Mouse (Mus musculus) midbrain, embryonic 14.5 days (tissue): ENCODE measurements around the gene Cldn3. TPM values are rescaled to one million over a fixed set of nuclear protein-coding genes. Genes with fewer than 3 reads are reported as not detected.
"Not testable (repeated sequence)": the region's sequence is repeated elsewhere in the genome, so short reads cannot be mapped to it uniquely, and the experiment has no call there.

ENCODE experiments used
- ATAC-seq: fragments of 200-750 bp; cut with Nextera tagmentation; 2 replicates; pipeline ENCODE4 v1.8.0; 2017; ENCODE audit warnings: moderate number of reproducible peaks, moderate library complexity; ENCODE audit not compliant: low FRiP score, low TSS enrichment
- DNase-seq: peaks from one replicate; pipeline ENCODE4 v3.0.0-alpha.2; 2015
- H3K27ac ChIP-seq: fragments of 300-500 bp; sonication (generic); replicated peaks from 2 replicates; pipeline ENCODE4 v1.5.1; 2014; ENCODE audit warnings: mild to moderate bottlenecking, low read depth, low read length, moderate library complexity
- H3K27me3 ChIP-seq: fragments of 300-500 bp; sonication (generic); 2 replicates; pipeline ENCODE4 v1.6.1; 2014; ENCODE audit warnings: low read length, control low read depth, mixed read lengths; ENCODE audit not compliant: control insufficient read depth, insufficient read depth
- H3K36me3 ChIP-seq: fragments of 300-500 bp; sonication (generic); 2 replicates; pipeline ENCODE4 v1.6.1; 2014; ENCODE audit warnings: low read length, control low read depth; ENCODE audit not compliant: control insufficient read depth, insufficient read depth
- H3K4me1 ChIP-seq: fragments of 300-500 bp; sonication (generic); 2 replicates; pipeline ENCODE4 v1.6.1; 2014; ENCODE audit warnings: mild to moderate bottlenecking, antibody characterized with exemption, low read length, control low read depth; ENCODE audit not compliant: control insufficient read depth, insufficient read depth
- H3K4me2 ChIP-seq: fragments of 300-500 bp; sonication (generic); 2 replicates; pipeline ENCODE4 v1.6.1; 2014; ENCODE audit warnings: mild to moderate bottlenecking, low read length, moderate library complexity
- H3K4me3 ChIP-seq: fragments of 300-500 bp; sonication (generic); replicated peaks from 2 replicates; pipeline ENCODE4 v1.5.1; 2014; ENCODE audit warnings: low read depth, low read length
- H3K9ac ChIP-seq: fragments of 300-500 bp; sonication (generic); replicated peaks from 2 replicates; pipeline ENCODE4 v1.6.1; 2014; ENCODE audit warnings: mild to moderate bottlenecking, low read length, moderate library complexity
- H3K9me3 ChIP-seq: fragments of 300-500 bp; sonication (generic); 2 replicates; pipeline ENCODE4 v1.6.1; 2016; ENCODE audit warnings: low read length, control low read depth, mixed read lengths; ENCODE audit not compliant: control insufficient read depth
- WGBS: fragments of 180-500 bp; shearing (Covaris S2); extraction: QIAGEN DNeasy Blood & Tissue Kit; methylation state at CpG from one replicate; pipeline ENCODE4 v1.1.7; 2014; 5-methylcytosine and 5-hydroxymethylcytosine counted together
- polyA plus RNA-seq: library from polyadenylated mRNA; unstranded; fragments of >200 nt; fragmentation: Nextera tagmentation; extraction: Ambion mirVana; gene quantifications from 2 replicates; pipeline ENCODE4 v1.2.1, GENCODE M21; 2014

The Cldn3 gene
- 0.81 and 1.3 TPM in 2 replicates for polyA plus RNA-seq

DNA sequence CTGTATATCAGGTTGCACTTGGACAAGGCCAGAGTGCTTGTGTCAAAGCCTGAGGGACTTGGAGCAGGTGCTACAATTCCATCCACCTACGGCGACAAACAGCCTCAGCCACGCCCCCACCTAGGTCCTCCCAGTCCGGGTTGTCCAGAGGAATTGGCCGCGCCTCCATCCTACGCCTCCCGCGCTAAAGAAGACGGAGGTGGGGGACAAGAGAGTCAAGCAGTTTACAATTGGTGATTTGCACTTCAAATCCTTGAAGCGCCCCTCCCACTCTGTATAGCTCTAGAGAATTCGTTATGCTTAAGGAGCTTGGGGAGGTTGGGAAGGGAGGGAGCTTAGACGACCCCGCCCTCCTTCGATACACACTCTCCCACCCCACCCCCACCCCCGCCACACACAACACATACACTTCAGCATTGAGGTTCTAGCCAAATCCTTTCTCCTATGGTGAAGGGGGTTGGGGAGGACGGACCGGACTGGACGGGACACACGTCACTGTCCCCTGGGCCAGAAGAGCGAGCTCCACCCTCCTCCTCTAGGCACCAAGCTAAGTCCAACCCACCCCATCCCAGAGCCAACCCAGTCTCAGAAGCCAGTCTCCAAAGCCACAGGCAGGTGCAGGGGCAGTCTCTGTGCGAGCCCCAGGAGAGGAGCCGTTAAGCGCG is at the start of gene Cldn3:
Gene Cldn3 (plus strand): TSS at position 582 of the 665 bp plus-strand sequence.
- Histone ChIP-seq H3K9ac (no peak within 1 kb of the TSS; the same call in 1 of the 2 replicates), H3K27ac (no peak within 1 kb of the TSS), H3K4me3 (peak within 1 kb of the TSS; percentile 27), H3K4me2 (peak within 1 kb of the TSS; percentile 42), H3K27me3 (peaks cover 33% of the 10 kb centered on the region), H3K4me1 (peaks cover 13% of the 10 kb centered on the region; the same call in 1 of the 2 replicates), H3K9me3 (no peaks in the 10 kb centered on the region), H3K36me3 (no peaks in the 10 kb centered on the region)
- ATAC-seq (no peak; the same call in 1 of the 2 replicates), DNase-seq (peak; percentile 31)
- WGBS = under 1% methylated on average over 25 of the region's 25 CpGs

DNA sequence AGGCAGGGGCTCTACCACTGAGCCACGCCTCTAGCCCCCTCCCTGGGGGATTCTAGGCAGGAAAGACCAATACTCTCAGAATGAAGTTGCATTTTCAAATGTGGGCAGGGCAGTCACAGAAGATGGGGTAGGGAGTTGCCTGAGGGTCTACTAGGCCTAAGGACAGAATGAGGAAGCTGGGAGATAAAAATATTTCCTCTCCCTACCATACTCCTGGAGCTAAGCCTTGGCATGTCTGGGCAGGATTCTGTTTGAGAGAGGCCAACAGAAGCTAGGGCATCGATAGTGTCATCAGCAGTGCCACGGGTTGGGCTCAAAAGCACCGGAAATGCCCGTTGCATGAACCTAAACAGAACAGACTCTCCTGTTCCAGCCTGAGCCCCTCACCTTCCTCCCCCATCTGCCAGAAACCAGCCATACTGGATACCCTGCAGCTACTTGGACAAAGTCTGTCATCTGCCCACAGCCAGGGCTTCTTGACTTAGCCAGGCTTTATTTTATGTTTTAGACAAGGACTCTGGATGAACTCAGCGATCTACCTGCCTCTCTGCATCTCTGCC is 49.3 kb upstream of the Cldn3 start:
- H3K4me3 ChIP-seq = no peak overlapping the region
- no peaks in the 10 kb centered on the region for H3K9me3 ChIP-seq
- no peaks in the 10 kb centered on the region for H3K36me3 ChIP-seq
- no peak overlapping the region for H3K9ac ChIP-seq
- 89% methylated on average over 6 of the region's 6 CpGs for WGBS
- H3K27me3 ChIP-seq = no peaks in the 10 kb centered on the region
- no peak overlapping the region for H3K4me2 ChIP-seq
- no peak for ATAC-seq
- no peak for DNase-seq
- no peak overlapping the region for H3K27ac ChIP-seq
- H3K4me1 ChIP-seq = no peaks in the 10 kb centered on the region; the same call in 1 of the 2 replicates

DNA sequence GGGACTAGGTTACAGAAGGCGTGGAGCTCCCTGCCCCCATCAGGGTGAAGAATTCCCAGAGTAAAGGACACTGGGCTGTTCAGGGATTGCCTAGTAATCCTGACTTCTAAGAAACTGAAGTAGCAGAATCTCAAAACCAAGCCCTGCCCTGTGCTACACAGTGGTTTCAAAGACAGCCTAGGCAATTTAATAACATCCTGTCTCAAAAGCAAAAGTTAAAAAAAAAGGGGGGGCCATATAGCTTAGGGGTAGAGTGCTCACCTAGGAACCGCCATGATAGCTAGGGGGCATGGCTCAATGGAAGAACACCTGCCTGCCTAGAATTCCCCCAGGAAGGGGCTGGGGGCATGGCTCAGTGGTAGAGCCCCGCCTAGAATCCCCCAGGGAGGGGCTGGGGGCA is 46.9 kb upstream of the Cldn3 start:
- H3K9ac ChIP-seq = no peak overlapping the region
- no peaks in the 10 kb centered on the region for H3K9me3 ChIP-seq
- DNase-seq = no peak
- H3K27me3 ChIP-seq = no peaks in the 10 kb centered on the region
- no peak overlapping the region for H3K27ac ChIP-seq
- H3K4me1 ChIP-seq = no peaks in the 10 kb centered on the region
- WGBS = 71% methylated on average over 3 of the region's 3 CpGs
- ATAC-seq = no peak
- no peak overlapping the region for H3K4me3 ChIP-seq
- no peaks in the 10 kb centered on the region for H3K36me3 ChIP-seq
- no peak overlapping the region for H3K4me2 ChIP-seq

DNA sequence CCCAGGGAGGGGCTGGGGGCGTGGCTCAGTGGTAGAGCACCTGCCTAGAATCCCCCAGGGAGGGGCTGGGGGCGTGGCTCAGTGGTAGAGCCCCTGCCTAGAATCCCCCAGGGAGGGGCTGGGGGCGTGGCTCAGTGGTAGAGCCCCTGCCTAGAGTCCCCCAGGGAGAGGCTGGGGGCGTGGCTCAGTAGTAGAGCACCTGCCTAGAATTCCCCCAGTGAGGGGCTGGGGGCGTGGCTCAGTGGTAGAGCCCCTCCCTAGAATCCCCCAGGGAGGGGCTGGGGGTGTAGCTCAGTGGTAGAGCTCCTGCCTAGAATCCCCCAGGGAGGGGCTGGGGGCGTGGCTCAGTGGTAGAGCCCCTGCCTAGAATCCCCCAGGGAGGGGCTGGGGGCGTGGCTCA is 46.5 kb upstream of the Cldn3 start:
- DNase-seq, H3K4me2 ChIP-seq, ATAC-seq, H3K9ac ChIP-seq, H3K27ac ChIP-seq, H3K9me3 ChIP-seq, H3K27me3 ChIP-seq, H3K4me3 ChIP-seq, H3K36me3 ChIP-seq, H3K4me1 ChIP-seq: not testable (repeated sequence)
- WGBS = 88% methylated on average over 2 of the region's 7 CpGs

DNA sequence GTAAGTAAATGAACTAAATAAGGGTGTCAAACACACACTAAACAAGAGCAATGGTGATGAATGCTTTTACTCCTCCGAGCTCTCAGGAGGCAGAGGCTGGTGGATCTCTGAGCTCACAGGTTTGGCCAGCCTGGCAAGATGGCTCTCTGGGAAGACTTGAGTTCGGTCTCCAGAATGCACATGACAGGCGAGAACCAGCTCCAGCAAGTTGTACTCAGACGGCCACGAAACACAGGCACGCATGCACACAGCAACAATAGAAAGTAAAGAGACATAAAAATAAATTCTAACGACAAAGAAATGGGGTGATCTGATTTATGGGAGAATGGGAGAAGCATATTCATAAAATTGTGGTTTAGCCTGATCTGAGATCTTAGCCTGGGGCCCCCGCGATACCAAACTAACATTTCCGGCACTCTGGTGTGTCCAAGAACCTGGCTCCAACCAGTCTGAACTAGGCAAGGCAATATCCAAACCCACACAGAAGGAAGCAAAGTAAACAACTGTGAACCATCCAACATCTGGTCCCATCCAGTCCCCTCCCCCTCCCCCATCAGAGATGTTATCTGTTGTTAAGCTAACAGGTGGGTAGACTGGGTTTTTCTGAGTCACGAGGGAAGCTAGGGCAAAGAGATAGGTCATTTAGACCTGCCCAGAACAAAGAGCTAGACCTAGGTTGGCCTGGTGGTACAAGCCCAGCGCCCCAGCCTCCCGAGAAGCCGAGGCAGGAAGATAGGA is 44.4 kb upstream of the Cldn3 start:
- H3K36me3 ChIP-seq = no peaks in the 10 kb centered on the region
- DNase-seq (no peak), ATAC-seq (no peak)
- no peak overlapping the region for H3K9ac ChIP-seq
- H3K9me3 ChIP-seq = no peaks in the 10 kb centered on the region
- WGBS = 87% methylated on average over 14 of the region's 14 CpGs
- no peaks in the 10 kb centered on the region for H3K4me1 ChIP-seq
- no peak overlapping the region for H3K27ac ChIP-seq
- peaks cover 15% of the 10 kb centered on the region for H3K27me3 ChIP-seq
- H3K4me2 ChIP-seq = no peak overlapping the region
- no peak overlapping the region for H3K4me3 ChIP-seq

DNA sequence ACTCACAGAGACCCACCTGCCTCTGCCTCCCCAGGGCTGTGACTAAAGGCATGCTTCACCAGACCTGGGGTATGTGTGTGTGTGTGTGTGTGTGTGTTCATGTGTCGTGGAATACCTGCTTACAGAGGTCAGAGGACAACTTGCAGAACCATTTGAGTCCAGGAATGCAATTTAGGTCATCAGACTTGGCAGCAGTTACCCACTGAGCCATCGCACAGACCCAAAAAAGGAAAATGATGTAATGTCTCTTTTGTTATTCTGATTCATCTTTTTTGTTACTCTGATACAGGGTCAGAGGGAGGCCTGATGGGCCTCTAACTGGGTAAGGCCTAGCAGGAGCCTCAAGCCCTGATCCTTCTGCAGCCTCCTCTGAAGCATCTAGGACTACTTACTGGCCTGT is 43.3 kb upstream of the Cldn3 start:
- H3K4me1 ChIP-seq = no peaks in the 10 kb centered on the region
- no peak overlapping the region for H3K9ac ChIP-seq
- no peak overlapping the region for H3K27ac ChIP-seq
- ATAC-seq = no peak
- no peak for DNase-seq
- H3K36me3 ChIP-seq = no peaks in the 10 kb centered on the region
- no peaks in the 10 kb centered on the region for H3K9me3 ChIP-seq
- peaks cover 26% of the 10 kb centered on the region for H3K27me3 ChIP-seq
- WGBS = 76% methylated on average over 2 of the region's 2 CpGs
- no peak overlapping the region for H3K4me3 ChIP-seq
- no peak overlapping the region for H3K4me2 ChIP-seq

DNA sequence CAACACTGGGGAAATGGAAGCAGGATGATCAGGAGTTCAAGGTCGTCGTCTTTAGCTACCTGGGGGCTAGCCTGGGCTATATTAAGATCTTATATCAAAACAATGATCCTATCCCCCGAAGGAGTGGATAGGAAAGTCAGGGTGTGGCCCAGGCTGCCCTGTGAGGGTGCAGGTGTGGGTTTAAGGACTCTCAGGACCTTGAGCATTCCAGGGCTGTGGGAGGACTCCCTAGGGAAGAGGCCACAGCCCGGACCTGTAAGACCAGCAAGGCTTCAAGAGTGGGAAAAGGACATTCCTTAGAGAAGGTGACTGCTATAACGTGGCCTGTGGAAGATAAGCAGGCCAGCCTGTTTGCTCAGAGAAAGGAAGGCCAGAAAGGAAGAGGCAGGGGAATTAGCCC is 41.8 kb upstream of the Cldn3 start:
- 87% methylated on average over 5 of the region's 5 CpGs for WGBS

DNA sequence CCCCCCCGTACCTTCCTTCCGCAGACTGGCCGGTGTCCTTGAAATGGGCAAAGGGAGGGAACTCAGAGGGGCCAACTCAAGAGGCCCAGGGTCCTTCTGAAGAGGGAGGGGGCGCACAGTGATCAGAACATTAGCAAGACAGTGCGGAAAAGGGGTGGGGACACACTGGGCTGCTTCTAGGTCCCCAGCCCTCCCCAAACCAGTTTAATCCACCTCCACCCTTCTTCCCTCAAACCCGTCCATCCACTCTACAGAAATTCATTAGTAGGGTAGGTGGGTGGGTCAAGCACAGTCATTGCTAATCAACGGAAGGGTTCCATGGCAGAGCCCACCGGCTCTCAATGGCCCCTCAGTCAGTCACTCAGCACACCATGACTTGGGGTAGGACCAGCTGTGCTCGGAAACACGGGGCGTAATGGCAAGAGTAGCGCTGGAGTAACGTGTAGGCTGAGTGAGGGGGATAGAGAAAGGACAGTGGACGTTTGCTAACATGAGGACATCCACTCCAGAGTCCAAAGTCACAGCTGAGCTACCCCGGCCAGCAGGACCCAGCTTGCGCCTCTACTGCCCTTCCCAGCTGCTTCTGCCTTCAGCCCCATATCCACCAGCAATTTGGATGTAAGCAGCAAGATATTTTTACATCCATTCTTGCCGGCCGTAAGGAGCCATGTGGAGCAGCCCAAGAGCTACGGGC is 40.6 kb upstream of the Cldn3 start:
- DNase-seq (no peak), ATAC-seq (no peak)
- Histone ChIP-seq H3K4me3 (no peak overlapping the region), H3K36me3 (no peaks in the 10 kb centered on the region), H3K9ac (no peak overlapping the region), H3K27ac (no peak overlapping the region), H3K4me1 (no peaks in the 10 kb centered on the region), H3K4me2 (no peak overlapping the region), H3K9me3 (no peaks in the 10 kb centered on the region), H3K27me3 (peaks cover 27% of the 10 kb centered on the region)
- 49% methylated on average over 19 of the region's 19 CpGs for WGBS

More for the DNA sequence above, 41.8 kb upstream of the Cldn3 start:
- H3K36me3 ChIP-seq = no peaks in the 10 kb centered on the region
- H3K9ac ChIP-seq = no peak overlapping the region
- no peaks in the 10 kb centered on the region for H3K4me1 ChIP-seq
- H3K4me2 ChIP-seq = no peak overlapping the region
- no peak overlapping the region for H3K27ac ChIP-seq
- no peak overlapping the region for H3K4me3 ChIP-seq
- DNase-seq = no peak
- ATAC-seq = no peak
- no peaks in the 10 kb centered on the region for H3K9me3 ChIP-seq
- peaks cover 27% of the 10 kb centered on the region for H3K27me3 ChIP-seq
